Mouse (Mus musculus) heart, adult 18-20 months (tissue): ENCODE measurements around the gene Tiam2. TPM values are rescaled to one million over a fixed set of nuclear protein-coding genes. Genes with fewer than 3 reads are reported as not detected.

Source experiments
- DNase-seq, 2 experiments: peaks; one replicate each; pipeline ENCODE4 v3.0.0; 2021 to 2022; ENCODE audit warnings: mixed read lengths in 1 of 2
- long read RNA-seq, 2 experiments: library from polyadenylated mRNA; stranded (forward); transcript quantifications; one replicate each; pipeline ENCODE4 v2.0.0; 2021
- total RNA-seq, 2 experiments: library from RNA; stranded (reverse); gene quantifications; 2 replicates each; pipeline ENCODE4 v1.2.3; 2021

Tiam2 gene
- total RNA-seq = 1 to 10 TPM; 2.7 to 3.3 TPM
- long read RNA-seq, experiment 1, partial matches to known transcripts = 0 of 1 reads
- long read RNA-seq, experiment 1, other reads (novel, unspliced or antisense) = 1 of 1 reads
- long read RNA-seq, experiment 2, partial matches to known transcripts = 0 of 1 reads
- long read RNA-seq, experiment 2, other reads (novel, unspliced or antisense) = 1 of 1 reads

DNA sequence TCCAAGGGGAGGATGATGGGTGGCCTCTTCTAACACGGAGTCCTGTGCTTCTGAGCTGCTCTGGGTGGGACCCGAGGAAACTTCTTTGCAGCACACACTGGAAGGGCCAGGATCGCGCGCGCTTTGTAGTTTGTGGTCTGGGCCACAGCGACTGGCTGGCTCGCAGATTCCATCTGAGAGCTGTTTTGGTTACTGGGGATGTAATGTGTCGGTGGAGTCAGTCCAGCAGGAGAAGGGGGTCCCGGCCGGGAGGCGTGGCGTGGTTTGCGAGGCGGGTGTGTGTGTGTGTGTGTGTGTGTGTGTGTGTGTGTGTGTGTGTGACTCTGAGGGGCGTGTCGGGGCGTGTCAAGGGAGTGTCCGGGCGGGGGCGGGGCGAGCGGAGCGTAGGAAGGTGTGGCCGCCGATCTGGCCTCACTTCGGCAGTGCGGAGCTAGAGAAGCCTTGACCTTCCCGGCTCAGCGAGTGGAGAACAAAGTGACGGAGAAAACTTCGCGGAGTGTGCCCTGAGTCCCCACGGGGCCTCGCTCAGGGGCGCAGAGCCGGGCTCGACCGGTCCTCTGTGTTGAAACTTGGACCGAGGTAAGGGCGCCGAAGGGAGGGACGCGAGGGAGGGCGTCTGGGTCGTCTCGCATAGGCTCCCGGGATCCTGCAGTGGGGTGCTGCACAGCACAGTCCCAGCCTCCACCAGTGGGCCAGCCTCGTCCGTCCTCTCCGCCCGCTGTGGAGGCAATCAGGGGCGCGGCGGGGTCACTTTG is at the start of gene Tiam2:
Tiam2 (plus strand) TSS at position 426 of the 755 bp plus-strand sequence.
- DNase-seq = peak; percentile 31 to 44

DNA sequence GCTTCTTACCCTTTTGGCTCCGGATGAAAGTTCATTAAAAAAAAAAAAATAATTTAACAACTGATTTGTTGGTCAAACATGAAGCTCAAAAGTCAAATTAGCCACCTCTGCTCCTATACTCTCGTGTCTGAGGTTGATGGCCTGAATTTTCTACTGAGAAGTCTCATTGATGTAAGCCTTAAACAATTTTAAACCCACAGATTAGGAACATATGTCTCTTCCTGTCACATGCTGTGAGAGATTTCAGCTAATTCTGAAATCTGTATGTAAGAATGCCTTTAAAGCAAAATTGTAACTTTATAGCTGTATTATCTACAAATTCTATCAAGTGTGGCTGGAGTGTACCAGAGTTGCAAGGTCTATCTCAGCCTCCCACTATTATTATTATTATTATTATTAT is 46.1 kb upstream of the Tiam2 start:
- DNase-seq = no peak

DNA sequence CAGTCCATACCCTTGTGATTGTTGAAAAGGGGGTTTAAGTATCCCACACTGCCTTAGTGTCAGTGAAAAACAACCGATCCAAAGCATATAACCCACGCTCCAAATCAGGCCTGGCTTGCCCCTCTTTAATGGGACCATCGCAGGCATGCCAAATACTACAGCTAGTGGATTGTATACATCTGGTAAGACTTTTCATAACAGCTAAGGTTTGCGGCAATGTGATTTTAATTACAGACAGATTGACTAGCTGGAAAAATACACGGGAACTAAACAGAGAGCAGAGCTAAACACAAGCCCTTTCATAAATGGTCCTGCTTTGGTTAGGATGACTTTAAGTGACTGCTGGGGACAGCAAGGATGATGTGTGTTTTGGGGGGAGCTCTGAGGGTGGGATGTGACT is 44.4 kb upstream of the Tiam2 start:
- DNase-seq = no peak

DNA sequence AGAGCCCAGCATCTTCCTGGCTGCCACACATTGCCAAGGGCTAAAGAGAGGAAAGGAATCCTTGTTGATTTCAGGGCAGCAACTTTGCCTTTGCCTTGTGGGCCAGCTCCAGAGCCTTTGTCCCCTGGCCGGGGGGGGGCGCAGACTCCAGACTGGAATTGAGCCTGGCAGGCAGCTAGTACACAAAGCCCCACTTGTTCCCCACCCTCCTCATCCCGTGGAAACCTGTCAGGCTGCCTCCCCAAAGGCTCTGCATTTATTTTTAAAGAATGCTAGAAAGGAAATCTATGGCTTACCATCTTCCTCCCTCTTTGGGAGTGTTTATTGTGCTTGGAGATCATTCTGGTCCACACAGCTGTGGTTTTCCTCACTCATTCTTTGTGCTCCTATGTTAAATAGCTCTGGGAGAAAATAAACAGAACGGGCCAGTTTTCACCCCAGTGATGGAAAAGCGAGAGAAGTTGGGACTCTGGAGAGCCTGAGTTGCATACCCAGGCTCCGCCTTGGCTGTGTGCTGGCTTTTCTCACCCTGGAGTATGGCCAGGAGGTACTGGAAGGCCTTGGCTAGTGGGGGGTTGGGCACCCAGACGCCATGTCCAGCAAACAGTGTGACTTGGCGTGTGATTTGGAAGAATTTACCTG is 41.2 kb upstream of the Tiam2 start:
- DNase-seq = peak; percentile 23 to 27

DNA sequence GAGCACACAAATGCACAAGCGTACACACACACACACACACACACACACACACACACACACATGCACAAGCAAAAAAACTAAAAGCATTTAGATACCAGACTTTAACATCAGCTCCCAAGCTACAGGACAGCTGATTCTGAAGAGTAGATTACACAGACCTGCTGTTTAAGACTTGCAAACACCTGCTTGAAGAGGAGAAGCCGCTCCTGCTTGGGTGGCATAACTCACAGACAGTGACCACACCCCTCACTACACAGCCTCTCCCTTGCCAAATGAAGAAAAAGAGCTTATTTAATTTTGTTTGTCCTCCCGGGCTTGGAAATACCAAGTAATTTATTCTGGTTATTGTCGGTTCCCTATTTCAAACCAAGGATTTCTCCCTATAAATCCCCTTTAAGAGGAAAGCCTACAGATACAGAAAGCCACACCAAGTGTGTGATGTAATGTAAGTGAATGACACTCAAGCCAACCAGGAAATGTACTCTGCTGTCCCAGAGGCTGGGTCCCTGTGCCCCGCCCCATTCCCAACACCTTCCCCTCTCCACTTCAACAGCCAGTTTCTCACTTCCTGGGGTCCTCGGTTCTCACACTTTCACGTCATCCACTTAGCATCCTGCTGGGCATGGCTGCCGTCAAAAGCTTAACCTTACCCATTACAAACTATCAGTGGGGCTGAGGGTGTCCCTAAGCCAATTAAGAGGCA is 40.1 kb upstream of the Tiam2 start:
- DNase-seq = no peak

DNA sequence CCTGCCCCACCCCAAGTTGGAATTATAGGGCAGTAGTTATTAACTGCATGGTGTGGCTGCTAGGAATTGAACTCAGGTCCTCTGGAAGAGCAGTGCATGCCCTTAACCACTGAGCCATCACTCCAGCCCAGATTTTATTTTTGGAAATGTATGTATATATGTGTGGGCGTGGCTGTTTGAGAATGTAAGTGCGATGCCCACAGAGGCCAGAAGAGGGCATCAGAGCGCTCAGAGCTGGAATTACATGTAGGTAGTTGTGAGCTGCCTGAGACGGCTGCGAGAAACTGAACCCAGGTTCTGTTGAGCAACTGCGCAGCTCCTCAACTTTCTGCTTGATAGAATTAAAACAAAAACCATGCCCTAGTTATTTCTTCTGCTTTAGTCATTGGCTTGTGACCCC is 38.0 kb upstream of the Tiam2 start:
- peak; percentile 23 to 72 for DNase-seq

DNA sequence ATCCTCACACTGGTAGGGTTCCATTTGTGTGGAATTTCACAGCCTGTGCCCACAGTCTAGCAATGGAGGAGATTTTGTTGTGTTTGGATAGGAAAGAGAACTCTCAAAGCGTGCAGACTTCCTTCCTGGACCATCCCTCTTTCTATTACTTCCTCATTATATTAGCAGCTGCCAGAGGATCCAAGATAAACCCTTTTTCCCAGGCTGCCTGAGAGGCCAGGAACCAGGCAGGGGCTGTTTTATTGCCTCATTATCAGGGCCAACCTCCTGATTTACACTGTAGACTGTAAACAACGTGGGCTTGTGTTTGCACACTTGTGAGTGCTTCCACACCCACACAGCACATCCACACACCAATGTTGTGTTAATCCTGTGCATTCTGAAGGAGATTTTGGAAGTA is 31.3 kb upstream of the Tiam2 start:
- DNase-seq = peak in 1 of 2 experiments; percentile 17

DNA sequence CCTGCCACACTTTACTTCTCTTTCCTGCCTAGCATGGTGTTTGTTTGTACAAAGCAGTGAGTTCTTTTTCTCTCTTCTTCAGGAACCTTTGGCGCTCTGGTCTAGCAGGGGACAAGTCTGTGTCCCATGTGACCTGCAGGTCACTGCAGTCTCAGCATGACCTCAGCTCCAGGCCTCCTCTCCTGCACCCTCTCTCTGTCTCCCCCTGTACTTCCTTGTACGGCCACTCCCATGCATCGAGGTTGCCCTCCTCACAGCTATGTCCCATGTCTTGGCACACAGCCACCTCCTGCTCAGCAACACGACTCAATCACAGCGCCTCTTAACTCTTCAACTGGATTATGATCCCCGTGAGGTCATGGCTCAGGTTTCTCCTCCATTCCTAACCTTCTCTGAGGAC is 26.9 kb upstream of the Tiam2 start:
- DNase-seq = no peak

DNA sequence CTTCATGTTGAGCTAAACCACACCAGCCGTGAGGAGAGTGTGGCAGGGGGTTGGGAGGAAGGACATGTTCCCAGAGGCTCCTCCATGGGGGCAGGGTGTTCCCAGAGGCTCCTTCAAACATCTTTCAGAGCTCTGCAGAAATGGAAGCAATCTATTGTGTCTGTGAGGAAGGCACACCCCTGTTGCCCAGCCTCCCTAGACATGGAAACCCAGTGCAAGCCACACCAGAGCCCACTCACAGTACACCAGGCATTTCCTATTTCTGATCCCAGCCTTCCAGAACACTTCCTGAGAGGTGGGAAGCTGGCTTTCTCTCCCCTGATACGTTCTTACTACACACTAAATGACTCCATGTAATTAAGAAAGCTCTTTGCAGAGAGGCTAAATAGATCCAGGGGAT is 20.4 kb upstream of the Tiam2 start:
- DNase-seq = peak in 1 of 2 experiments; percentile 53

DNA sequence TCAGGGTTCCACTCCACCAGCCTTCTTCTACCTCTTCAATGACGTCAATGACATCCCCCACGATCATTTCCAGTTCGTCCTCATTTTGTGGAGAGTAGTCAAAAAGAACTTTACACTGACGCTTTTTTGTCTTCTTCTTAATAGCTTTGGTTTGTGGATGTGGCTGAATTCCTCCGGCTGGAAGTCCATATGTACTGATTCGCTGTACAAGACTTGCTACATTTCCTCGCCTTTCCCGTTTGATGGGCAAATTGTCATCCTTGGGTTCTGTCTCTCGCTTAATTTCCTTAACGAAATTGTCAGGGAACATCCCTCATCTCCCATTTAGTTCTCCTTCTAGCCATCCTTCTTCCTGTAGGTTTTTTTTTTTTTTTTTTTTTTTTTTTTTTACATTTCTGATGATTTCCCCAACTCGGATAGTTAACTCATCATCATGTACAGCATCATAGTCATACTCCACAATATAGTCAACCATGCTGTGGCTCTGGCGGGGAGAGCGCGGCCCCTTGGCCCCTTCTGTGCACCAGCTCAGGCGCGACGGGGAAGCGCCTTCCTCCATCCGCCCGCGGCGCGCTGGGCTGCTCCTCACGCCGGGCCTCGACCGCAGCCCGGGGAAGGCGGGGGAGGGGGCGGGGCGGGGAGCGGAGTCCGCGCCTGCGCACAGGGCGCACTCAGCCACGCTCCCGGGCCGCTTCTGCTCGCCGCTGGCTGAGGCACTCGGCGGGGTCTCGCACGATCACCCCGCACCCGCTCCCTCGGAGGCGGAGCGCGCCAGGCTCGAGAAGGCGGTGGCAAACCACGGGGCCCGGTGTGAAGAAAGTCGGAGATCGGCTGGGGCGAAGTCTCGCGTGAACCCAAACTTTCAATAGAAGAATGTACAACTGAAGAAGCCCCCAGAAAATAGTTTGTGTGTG is 12.4 kb upstream of the Tiam2 start:
- peak; percentile 74 to 79 for DNase-seq

DNA sequence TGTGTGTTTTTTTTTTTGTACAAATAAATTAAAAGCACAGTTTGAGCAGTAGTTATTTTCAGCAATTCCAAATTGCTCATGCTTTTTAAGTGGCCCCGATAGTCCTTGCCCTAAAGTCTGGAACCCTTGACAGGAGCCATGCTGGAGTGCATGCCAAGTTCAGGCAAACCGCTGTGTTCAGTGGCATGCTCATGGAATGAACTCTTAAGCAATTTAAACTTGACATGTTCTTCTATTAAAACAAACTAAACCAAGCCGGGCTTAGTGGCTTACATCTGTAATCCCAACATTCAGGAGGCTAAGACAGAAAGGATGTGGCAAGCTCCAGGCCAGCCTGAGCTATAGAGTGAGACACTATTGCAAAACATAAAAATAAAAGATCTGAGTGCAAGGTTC is 11.8 kb upstream of the Tiam2 start:
- peak in 1 of 2 experiments; percentile 15 for DNase-seq

DNA sequence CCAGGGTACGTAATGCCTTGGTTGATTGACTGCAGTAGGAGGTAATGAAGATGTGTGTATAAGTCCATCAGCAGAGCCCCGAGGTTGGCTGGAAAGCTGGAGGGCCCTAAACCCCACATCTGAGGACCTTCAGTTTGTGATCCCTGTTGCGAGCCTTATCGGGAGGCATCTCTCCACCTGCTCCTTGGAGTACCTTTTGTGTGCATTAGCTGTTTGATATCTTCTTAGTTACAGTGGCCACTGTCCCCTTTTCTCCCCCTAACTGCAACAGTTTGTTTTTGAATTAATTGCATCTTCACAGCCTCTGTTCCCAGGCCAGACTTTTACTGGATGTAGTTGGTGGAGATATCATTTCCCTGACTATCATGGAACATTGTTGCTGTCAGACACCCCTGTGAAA is 10.8 kb upstream of the Tiam2 start:
- DNase-seq = no peak

DNA sequence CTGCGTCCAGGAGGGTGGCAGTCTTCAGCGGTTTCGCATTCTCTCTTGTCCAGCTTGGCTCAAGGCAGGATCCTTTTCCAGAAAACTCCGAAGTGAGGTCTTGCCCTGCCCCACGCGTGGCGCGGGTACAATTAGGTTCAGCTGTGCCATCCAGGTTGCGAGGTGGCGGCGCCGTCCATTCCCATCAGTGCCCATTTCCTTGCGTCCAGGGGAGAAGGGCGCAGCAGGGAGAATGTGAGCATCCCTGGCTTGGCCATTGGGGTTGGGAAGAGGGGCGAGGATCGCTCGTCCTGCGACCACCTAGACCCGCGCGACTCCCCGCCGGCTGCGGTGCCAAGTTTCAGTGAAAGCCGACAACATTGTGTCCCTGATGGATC is 518 bp downstream of the Tiam2 start:
- DNase-seq = no peak

DNA sequence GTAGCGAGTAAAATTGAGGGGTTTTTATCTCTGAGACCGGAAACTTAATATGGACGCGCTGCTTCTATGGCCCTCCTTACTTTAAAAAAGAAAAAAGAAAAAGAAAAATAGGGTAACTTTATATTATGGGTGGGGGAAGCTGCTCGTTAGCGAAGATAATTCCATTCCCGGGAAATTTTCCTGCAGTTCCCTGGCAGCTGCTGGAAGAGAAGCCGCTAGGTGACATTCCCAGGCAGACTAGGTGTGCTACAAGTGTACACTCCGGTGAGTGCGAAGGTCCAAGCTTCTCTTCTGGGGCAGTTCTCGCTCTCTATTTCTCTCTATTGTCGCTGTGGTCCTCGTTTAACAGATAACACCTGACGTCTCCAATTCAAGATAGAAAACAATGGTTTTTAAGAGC is 962 bp downstream of the Tiam2 start:
- DNase-seq = no peak

DNA sequence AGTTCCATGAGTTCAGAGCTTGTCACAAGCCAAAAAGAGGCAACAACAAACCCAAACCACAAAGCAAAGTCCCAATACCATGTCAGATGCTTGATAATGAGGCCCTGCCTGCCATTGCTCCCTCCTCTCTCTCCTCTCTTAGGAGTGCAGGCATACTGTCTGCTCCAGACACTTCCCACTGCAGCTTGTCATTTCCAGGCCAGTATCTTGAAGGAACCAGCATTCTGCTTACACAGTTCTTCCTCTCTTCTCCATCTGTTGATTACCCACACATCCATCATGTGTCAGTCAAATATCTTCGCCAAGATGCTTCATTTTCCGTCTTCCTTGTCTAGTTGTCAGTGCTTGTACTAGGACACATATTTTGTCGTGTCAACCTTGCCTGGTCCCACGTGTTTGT is 2.4 kb downstream of the Tiam2 start:
- no peak for DNase-seq

DNA sequence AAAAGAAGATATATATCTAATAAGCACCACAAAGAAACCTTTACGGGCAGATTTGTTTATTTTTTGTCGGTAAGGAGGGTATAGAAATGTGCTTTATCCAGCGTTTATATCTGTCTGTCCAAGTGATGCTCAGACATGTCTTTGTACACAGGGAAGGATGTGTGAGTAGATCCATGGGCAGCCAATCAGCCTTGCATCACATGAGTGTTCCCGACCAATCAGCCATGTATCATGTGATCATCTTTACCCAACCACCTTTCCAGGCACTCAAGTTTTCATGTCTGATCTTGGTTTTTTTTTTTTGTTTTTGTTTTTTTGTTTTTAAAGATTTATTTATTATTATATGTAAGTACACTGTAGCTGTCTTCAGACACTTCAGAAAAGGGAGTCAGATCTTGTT is 3.1 kb downstream of the Tiam2 start:
- DNase-seq = no peak

DNA sequence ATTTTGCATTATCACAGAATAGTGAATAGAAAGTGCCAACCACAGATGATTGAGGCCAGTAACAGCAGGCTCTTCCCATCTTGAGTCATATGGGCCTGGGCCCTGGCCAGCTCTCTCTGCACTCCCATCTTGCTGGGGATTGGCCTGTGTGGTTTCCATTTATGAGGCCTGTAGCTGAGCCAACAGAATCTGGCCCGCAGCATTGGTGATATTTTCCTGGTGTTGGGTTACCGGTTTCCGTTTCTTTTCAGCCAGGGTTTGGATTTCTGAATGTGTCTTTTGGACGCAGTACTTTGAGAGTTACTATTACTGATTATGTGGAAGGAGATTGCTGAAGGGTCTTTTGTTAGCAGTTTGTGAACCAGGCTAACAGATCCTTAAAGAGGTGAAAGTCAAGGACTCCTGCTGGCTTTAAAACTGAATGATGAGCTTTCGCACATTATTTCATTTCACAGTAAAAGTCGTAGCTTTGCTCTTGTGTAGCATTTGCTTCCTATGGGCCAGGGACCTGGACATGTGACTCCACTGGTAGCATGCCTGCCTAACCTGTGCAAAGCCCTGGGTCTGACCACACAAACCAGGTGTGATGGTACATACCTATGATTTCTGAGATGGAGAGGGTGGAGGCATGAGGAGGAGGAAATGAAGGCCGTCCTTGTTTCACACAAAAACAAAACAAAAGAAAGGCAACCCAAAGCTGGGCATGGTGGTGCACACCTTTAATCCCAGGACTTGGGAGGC is 5.5 kb downstream of the Tiam2 start:
- DNase-seq = peak; percentile 35 to 57

DNA sequence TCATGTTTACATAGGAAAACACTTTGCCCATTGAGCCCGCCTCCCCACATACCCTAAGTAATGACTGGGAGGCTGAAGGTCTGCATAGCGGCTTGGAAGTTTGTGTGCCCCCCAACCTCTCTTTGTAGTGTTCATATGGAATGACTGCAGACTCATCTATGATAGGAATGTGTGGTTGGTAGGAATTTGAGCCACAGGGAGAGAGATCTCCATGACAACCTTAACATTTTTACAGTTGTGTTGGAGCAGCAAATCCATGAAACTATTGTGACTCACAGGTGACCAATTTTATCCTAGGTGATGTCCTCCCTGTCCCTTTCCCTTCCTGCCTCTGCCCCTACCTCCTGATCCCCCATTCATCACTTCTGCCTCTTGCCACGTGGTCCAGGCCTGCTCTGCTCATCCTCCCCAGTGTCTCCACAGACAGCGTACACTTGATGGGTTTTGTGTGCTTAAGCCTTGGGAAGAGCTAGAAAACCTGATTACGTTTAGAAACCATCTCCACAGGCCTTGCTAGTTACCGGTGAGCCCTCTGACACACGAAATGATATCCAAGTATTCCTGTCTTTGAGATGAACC is 9.9 kb downstream of the Tiam2 start:
- DNase-seq = no peak

DNA sequence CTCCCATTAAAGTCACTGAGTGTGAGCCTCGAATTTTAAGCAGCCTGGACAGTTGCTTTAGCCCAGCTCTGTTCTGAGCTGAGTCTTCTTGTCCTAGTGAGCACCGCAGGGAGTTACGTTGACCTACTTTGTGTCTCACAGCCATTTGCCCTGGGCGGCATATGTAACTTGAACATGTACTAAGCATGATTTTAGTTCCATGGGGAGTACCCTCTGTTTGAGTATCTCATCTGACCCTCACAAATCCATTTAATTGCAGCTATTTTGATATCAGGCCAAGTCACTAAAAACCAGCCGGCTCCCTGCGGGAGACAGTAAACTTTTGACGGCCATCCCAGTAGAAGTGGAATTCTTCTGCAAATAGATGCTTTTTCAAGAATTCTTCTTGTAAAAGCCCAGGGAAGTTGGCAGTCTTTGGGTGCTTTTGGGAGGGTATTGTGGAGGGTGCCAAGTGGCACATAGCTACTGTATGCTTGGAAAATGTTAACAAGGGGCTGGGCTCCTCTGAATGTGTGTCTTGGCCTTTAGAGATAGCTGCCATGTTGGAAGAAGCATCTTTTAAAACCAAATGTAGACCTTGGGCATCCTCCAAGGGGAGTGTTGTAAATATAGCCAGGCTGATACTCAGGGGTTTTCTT is 10.6 kb downstream of the Tiam2 start:
- DNase-seq = no peak

DNA sequence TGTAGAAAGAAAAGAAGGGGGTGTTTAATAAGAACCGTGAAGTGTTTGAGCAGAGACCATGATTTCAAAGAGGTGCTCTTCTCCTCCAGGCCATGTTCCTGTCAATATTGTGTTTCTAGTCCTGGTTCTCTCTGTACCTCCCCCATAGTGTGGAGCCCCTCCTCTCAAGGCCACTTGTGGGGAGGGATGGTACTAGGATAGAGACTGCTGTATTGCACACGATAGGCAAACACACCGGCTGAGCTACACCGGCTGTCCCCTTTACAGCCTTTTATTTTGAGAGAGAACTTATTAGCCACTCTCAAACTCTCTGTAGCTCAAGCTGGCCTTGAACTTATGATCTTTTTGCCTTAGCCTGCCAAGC is 11.1 kb downstream of the Tiam2 start:
- DNase-seq = no peak
